Mouse (Mus musculus): ENCODE results near the gene Sox6. TPM values are rescaled to one million over a fixed set of nuclear protein-coding genes. Genes with fewer than 3 reads are reported as not detected.

The Sox6 gene
- total RNA-seq, 2 experiments from 2014 or later, result 87.0 to 92.4 TPM

DNA sequence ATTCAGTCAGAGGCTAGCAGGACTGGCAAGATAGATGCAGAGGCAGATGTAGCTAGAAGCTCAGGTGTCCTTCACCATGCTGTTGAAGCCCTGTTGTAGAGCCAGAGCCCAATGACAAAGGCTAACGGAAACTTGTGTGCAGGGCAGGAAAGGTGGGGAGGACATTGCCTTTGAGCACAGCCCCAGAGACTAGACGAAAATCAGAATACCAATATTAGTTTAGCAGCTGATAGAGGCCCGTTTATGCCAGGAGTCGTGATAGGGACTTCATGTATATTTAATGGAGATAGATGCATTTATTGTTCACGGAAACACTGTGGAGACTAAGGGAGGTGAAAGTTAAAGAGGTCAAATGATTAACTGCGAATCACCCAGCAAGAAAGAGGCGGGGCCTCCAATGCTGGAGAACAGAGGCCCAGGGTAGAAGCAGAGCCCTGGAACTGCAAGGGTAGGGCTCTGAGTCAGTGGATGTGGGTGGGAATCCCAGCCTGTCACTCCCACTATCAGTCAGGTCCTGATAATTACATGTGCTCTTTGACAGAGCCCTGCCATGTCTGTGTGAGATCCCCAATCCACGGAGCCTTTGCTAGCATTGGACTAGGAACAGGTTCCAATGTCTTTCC is 590.1 kb downstream of the Sox6 start:
- DNase-seq (ENCODE audit: low spot score in 2 of 2), result no peak

DNA sequence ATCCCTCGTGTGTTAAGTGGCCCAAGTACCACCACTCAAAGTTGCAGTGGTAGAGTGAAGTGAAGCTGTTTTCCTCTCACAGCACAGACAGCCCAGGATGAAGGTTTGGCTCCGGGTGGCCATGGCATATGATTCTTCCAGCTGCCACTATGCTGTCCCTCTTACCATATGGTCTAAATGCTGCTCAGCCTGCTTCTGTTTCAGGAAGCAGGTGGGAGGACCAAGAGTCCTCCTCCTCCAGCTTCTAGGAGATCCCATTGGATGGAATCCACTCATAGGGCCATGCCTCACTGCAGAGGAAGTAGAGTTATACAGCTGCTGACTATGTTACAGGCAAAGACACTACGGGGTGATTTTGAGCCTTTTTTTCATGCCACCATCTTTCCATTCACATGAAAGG is 591.5 kb downstream of the Sox6 start:
- no peak for DNase-seq (ENCODE audit: low spot score in 2 of 2)

DNA sequence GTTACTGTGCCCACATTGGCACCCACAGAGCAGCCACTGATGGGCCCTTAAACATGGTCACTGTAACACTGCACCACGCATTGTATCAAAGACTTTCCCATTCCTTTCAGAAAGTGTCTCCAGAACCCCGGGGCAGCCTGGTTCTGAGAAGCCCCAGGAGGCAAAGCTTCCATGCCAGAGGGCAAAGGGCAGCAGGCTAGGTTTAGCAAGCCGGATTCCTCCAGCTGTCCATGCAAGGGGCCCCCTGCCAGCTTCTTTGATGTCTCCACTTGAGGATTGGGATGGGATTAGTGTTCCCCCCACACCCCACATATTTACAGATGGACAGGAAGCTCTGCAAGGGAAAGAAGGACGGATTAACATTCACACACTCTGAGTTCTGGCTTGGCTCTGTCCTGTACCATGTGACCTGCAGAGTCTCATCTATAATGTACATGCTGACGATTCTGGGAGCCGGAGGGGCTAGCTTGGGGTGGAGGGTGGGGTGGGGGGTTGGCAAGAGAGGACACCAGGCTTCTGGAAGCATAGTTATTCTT is 592.0 kb downstream of the Sox6 start:
- DNase-seq (ENCODE audit: low spot score in 2 of 2), result no peak

DNA sequence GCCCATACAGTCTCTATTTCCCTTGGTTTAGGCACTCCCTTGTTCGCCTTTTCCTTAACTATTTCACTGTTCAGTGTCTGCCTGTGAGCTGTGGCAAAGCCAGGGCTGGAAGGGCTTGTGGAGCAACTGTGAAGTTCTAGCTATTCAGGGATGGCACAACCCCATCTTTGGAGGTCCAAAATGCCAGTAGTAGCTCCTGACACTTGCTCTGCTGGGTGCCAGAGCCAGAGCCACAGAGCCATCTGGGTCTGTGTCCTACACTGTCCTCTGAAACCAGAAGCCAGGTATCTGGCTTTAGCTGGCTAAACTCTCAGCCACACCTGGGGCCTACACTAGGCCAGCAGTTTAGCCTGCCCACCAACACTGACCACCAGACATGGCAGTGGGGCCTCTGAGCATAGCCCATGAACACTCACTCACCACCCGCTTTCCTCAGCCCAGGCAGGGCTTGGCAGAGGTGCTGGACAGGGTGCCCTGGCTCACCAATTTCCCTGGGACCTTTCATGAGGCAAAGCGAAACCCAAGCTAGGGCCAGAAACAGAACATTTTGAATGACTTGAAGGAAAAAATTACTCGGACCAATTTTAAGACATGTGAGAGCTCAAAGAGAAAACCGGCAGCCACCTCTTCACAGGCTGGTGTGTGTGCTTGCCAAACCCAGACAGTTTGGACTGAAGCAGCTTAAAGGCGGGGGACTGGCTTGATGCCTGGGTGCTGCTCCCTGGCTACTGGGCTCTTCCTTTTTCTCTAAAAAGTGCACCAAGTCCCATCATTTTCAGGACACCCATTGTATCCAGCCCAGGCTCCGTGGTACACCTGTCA is 612.2 kb downstream of the Sox6 start:
- DNase-seq (ENCODE audit: low spot score in 2 of 2), result no peak

DNA sequence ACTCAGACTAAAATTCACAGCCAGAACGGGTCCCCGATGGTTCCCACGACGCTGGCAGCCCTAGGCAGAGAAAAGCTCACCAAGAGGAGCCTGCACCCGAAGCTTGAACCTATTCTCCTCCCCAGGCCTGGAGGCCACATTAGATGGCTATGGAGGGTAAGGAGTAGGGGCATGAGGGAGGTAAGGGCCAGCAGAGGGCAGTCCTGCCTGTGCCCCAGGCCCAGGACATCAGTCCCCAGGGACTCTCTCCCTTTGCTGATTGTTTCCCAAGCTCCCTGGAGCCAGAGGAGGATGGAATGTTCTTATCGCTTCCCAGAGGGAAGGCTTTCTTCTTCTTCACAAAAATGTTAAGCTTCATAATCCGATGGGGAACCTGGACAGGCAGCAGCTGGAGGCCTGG is 615.8 kb downstream of the Sox6 start:
- DNase-seq (ENCODE audit: low spot score in 2 of 2), result no peak

DNA sequence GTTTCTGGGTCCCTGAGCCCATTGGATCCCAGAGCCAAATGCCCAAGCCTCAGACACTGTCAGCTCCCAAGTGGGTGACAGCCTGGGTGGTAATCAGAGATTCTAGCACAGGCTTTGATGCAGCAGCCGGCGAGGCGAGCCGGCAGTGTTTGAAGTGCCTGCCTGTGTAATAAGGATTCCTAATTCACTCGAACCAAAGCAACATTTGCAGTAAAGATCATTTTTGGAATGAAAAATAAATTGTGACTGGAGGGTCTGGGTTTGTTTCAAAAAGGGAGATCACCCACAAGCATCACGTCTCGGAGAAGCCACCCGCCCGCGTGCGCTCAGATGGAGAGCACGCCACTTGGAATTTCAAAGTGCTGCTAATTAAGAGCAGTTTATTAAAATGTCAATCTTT is 617.6 kb downstream of the Sox6 start:
- DNase-seq (ENCODE audit: low spot score in 2 of 2), result no peak

Other genes starting within 250 kb of the Sox6 start
- gene 1110004F10Rik, start 601 bp upstream of the Sox6 start, total RNA-seq (2021), result 10 to 100 TPM; 78.9 to 83.6 TPM
- gene Gm4353, start 45.8 kb upstream of the Sox6 start, total RNA-seq (2021), result 1 to 10 TPM; 2.0 to 2.7 TPM